Mouse (Mus musculus) ES-E14 (cell line): ENCODE measurements around the gene Nr1h2. TPM values are rescaled to one million over a fixed set of nuclear protein-coding genes. Genes with fewer than 3 reads are reported as not detected.

Experiments
- DNase-seq: peaks from one replicate; pipeline ENCODE4 v3.0.0-alpha.2; 2013; ENCODE audit warnings: low read depth, low spot score
- H3K27ac ChIP-seq: 2 replicates; pipeline ENCODE4 v1.5.1; 2012; ENCODE audit warnings: low read depth, mild to moderate bottlenecking, low read length, moderate library complexity, mixed read lengths; ENCODE audit not compliant: poor library complexity, insufficient read depth, severe bottlenecking
- H3K36me3 ChIP-seq: 2 replicates; pipeline ENCODE4 v1.6.1; 2012; ENCODE audit warnings: mild to moderate bottlenecking, low read length, moderate library complexity, mixed read lengths; ENCODE audit not compliant: control insufficient read depth, poor library complexity, insufficient read depth, severe bottlenecking
- H3K4me1 ChIP-seq, 2 experiments: fragments of 150-350 bp in 1 of 2; sonication (generic) in 1 of 2; 2 replicates each; pipeline ENCODE4 v1.6.1; 2012; ENCODE audit warnings: low read length in 2 of 2, mild to moderate bottlenecking in 1 of 2, mixed read lengths in 1 of 2; ENCODE audit not compliant: control insufficient read depth in 2 of 2, insufficient read depth in 2 of 2, poor library complexity in 1 of 2
- H3K4me3 ChIP-seq, 2 experiments: fragments of 150-350 bp in 1 of 2; sonication (generic) in 1 of 2; 2 replicates each; pipeline ENCODE4 v1.5.1; 2012; ENCODE audit warnings: low read length in 2 of 2, low read depth in 1 of 2, mild to moderate bottlenecking in 1 of 2, mixed read lengths in 1 of 2; ENCODE audit not compliant: insufficient read depth in 1 of 2, poor library complexity in 1 of 2, severe bottlenecking in 1 of 2
- H3K9ac ChIP-seq: 2 replicates; pipeline ENCODE4 v1.6.1; 2012; ENCODE audit warnings: low read depth, mild to moderate bottlenecking, low read length, mixed read lengths; ENCODE audit not compliant: poor library complexity, insufficient read depth, severe bottlenecking
- H3K9me3 ChIP-seq: fragments of 150-350 bp; sonication (generic); 2 replicates; pipeline ENCODE4 v1.6.1; 2012; ENCODE audit warnings: low read depth, mild to moderate bottlenecking, low read length; ENCODE audit not compliant: control insufficient read depth, insufficient read depth
- CHD2 ChIP-seq: IDR thresholded peaks from 2 replicates; pipeline ENCODE4 v1.6.1; 2014; ENCODE audit warnings: mild to moderate bottlenecking, low read depth, low read length, inconsistent platforms
- HCFC1 ChIP-seq: IDR thresholded peaks from 2 replicates; pipeline ENCODE4 v1.6.1; 2012; ENCODE audit warnings: low read length, inconsistent platforms, borderline replicate concordance; ENCODE audit not compliant: insufficient read depth
- MAFK ChIP-seq: IDR thresholded peaks from 2 replicates; pipeline ENCODE4 v1.6.1; 2014; ENCODE audit warnings: mild to moderate bottlenecking, low read depth, low read length, inconsistent platforms; ENCODE audit not compliant: insufficient read depth
- ZC3H11A ChIP-seq: IDR thresholded peaks from 2 replicates; pipeline ENCODE4 v1.6.1; 2012; ENCODE audit warnings: low read depth, mild to moderate bottlenecking, inconsistent platforms, low read length, borderline replicate concordance
- ZNF384 ChIP-seq: IDR thresholded peaks from 2 replicates; pipeline ENCODE4 v1.6.1; 2012; ENCODE audit warnings: low read depth, low read length, inconsistent platforms
- in situ Hi-C, 2 experiments: fragments of 600-800 bp; cut with MboI; formaldehyde crosslinking; loops; one replicate each; pipeline ENCODE4 v1.15.1; 2025; ENCODE audit warnings: low sequenced_read_pairs in 2 of 2, inconsistent platforms in 1 of 2; ENCODE audit not compliant: unreplicated experiment in 2 of 2
- total RNA-seq: library from RNA; depleted of rRNA; stranded (reverse); fragments of 300-350 nt; gene quantifications from 2 replicates; pipeline ENCODE4 v1.2.3, GENCODE M21; 2012

Gene Nr1h2
- total RNA-seq, 1 experiment: 78.5 TPM

GRCm38 (mm10) chr7:44591348-44592116 lies 37.8 kb upstream of the Nr1h2 start:
- in situ Hi-C loops: no loop called here
- DNase-seq: no peak
- TF ChIP-seq CHD2 (no peak), ZC3H11A (no peak), HCFC1 (no peak), ZNF384 (no peak), MAFK (no peak)
- Histone ChIP-seq H3K4me3 (peak overlapping the region; percentile 82 to 85), H3K9me3 (no peaks in the 10 kb centered on the region), H3K36me3 (peaks cover 14% of the 10 kb centered on the region), H3K9ac (peak overlapping the region; percentile 68), H3K4me1 (peaks cover 4 to 27% of the 10 kb centered on the region in 2 experiments; a peak in 3 of 4 replicates), H3K27ac (no peak overlapping the region)

- Histone ChIP-seq H3K4me1 (peaks cover 4 to 24% of the 10 kb centered on the region in 2 experiments; a peak in 2 of 4 replicates), H3K9ac (peak within 1 kb of the TSS; percentile 68), H3K9me3 (no peaks in the 10 kb centered on the region), H3K27ac (peak within 1 kb of the TSS; percentile 43; the same call in 1 of the 2 replicates), H3K4me3 (peak within 1 kb of the TSS; percentile 82 to 85), H3K36me3 (peaks cover 9% of the 10 kb centered on the region)
- in situ Hi-C loops: no loop called here
- TF ChIP-seq ZNF384 (no peak), MAFK (peak; percentile 89), HCFC1 (no peak), CHD2 (peak; percentile 64; the same call in 1 of the 2 replicates), ZC3H11A (no peak)
- peak; percentile 94 for DNase-seq
Measured at GRCm38 (mm10) chr7:44590402-44591347, 36.9 kb upstream of the Nr1h2 start, which contains the start of gene Kcnc3. Kcnc3 (plus strand) TSS chr7:44590664.

- in situ Hi-C loops: no loop called here
- Histone ChIP-seq H3K36me3 (peaks cover 2% of the 10 kb centered on the region; the same call in 1 of the 2 replicates), H3K27ac (peak overlapping the region; percentile 43; the same call in 1 of the 2 replicates), H3K4me1 (peaks cover 4 to 24% of the 10 kb centered on the region in 2 experiments; a peak in 2 of 4 replicates), H3K9ac (peak overlapping the region; percentile 56; the same call in 1 of the 2 replicates), H3K4me3 (peak overlapping the region; percentile 62 to 78), H3K9me3 (no peaks in the 10 kb centered on the region)
- TF ChIP-seq HCFC1 (no peak), ZC3H11A (no peak), MAFK (no peak), ZNF384 (no peak), CHD2 (no peak)
- DNase-seq: no peak
Measured at GRCm38 (mm10) chr7:44589946-44590345, 36.2 kb upstream of the Nr1h2 start.

- in situ Hi-C loops: no loop called here
- peaks cover 4 to 22% of the 10 kb centered on the region in 2 experiments; a peak in 2 of 4 replicates for H3K4me1 ChIP-seq
- H3K9me3 ChIP-seq: no peaks in the 10 kb centered on the region
- H3K4me3 ChIP-seq: peak overlapping the region; percentile 62 to 78
- H3K9ac ChIP-seq: peak overlapping the region; percentile 24; the same call in 1 of the 2 replicates
- no peak overlapping the region for H3K27ac ChIP-seq
- H3K36me3 ChIP-seq: no peaks in the 10 kb centered on the region
- 0 out of 2 replicates have a peak, but pooled peaks have one; percentile 39 for TF ChIP-seq HCFC1
- TF ChIP-seq CHD2: no peak
- TF ChIP-seq ZC3H11A: no peak
- TF ChIP-seq MAFK: no peak
- no peak for TF ChIP-seq ZNF384
- peak; percentile 95 for DNase-seq
Measured at GRCm38 (mm10) chr7:44589149-44589548, 35.4 kb upstream of the Nr1h2 start.
